Mouse (Mus musculus) retina, embryonic 14.5 days (tissue): ENCODE data around the gene Gmeb1.
"Not testable (repeated sequence)": the region's sequence is repeated elsewhere in the genome, so short reads cannot be mapped to it uniquely, and the experiment has no call there.

Experiments used
- DNase-seq: peaks from one replicate; pipeline ENCODE4 v3.0.0-alpha.2; 2015; ENCODE audit warnings: low spot score

The Gmeb1 gene

DNA sequence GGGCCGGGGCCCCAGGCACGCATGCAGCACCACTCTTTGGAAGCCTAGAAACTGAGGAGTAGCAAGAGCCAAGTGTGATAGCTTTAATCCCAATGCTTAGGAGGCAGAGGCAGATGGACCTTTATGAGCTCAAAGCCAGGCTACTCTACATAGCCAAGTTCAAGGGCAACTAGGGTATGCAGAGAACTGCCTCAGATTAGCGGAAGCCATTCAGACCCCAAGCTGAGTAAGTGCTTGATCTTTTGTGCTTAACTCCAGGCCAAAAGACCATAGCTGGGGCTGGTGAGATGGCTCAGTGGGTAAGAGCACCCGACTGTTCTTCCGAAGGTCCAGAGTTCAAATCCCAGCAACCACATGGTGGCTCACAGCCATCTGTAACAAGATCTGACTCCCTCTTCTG is 39.4 kb downstream of the Gmeb1 start:
- DNase-seq: not testable (repeated sequence)

DNA sequence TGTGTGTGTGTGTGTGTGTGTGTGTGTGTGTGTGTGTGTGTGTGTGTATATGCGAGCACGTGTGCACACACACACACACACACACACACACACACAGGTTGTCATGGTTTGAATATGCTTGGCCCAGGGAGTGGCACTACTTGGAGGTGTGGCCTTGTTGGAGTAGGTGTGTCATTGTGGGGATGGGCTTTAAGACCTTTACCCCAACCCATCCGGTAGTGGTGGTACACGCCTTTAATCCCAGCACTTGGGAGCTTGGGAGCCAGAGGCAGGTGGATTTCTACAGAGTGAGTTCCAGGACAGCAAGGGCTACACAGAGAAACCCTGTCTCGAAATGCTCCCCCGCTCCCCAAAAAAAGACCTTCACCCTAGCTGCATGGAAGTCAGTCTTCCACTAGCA is 43.0 kb downstream of the Gmeb1 start:
- not testable (repeated sequence) for DNase-seq

DNA sequence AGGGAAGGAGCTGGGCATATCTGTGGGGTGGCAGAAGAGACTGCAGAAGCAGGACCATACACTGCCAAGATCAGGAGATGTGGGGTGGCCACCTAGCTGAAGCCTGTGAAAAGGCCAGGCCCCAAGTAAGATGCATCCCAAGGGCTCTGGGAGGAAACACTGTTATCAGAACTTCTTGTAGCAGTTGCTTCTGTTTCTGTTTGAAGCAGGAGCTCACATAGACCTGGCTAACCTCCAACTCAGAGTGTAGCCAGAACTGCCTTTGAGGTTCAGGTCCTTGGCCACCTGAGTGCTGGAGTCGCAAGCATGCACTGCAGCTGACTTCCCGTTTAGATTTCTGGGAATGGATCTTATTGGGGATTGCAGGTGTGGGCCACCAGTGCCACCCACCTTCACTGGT is 43.6 kb downstream of the Gmeb1 start:
- no peak for DNase-seq

DNA sequence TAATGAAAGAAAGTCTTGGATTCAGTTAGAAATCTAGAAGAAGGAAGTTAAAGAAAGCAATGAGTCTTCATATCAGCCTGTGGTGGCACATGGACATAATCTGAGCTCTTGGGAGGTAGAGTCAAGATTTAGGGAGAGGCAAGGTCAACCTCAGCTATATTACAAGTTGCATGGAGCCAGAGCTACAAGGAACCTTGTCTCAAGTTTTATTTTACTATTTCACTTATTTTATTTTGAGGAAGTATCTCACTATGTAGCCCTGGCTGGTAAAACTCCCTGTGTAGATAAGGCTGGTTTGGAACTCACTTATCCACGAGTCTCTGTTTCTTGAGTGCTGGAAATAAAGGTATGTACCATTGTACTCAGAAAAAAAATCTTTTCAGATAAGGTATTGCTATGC is 44.8 kb downstream of the Gmeb1 start:
- no peak for DNase-seq

DNA sequence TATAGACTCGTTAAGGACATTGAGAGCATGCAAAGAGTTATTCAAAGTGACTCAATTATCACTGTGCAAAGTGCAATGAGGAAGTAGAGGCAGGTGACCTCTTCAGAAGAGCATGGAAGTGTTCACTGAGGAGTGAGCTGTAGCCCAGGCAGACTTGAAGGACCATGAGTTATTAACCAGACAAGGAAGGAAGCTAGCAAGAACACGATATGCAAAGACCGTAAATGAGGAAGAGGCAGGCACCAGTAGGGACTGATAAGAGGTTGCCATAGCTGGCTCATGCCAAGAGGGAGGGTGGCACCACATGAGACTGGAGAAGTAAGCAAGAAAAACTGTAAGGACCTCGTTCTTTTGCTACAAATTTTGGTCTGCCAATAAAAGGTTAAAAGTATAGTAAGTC is 46.6 kb downstream of the Gmeb1 start:
- DNase-seq: no peak

DNA sequence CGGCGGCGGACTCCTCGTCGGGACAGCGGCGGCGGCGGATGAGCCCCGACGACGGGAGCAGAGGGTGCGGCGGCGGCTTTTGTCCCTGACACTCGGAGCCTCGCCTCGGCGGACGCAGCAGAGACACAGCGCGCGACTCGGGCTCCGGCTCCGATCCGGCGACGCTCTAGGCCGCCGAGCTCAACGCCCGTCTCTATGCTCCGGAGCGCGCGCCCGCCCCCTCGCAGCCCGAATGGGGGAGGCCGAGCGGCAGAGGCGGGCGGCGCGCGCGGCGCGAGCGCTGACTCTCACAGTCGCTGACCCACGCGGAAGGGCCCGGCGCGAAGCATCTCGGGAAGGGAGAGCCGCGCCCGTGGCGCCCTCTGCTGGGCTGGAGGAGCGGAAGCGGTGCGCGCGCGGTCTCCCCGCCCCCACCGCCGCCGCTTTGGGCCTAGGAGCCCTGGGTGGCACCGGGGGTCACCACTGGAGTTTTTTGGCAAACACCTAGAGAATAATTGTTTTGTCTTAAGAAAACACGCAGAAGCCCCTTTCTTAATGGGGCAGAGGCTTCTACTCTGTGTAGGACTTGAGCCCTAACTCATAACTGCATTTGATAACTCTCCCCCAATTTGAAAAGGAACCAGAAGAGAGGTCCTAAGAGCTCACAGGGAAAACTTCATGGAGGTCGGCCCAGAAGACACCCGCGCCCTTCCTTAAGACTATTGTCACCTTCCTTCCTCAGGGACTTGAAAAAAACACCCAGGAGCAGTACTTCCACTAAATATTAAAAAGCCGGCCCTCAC is 49.3 kb downstream of the Gmeb1 start, which contains the start of gene Ythdf2:
Gene Ythdf2 (minus strand): TSS at position 351 of the 782 bp plus-strand sequence.
- DNase-seq: peak; percentile 99

DNA sequence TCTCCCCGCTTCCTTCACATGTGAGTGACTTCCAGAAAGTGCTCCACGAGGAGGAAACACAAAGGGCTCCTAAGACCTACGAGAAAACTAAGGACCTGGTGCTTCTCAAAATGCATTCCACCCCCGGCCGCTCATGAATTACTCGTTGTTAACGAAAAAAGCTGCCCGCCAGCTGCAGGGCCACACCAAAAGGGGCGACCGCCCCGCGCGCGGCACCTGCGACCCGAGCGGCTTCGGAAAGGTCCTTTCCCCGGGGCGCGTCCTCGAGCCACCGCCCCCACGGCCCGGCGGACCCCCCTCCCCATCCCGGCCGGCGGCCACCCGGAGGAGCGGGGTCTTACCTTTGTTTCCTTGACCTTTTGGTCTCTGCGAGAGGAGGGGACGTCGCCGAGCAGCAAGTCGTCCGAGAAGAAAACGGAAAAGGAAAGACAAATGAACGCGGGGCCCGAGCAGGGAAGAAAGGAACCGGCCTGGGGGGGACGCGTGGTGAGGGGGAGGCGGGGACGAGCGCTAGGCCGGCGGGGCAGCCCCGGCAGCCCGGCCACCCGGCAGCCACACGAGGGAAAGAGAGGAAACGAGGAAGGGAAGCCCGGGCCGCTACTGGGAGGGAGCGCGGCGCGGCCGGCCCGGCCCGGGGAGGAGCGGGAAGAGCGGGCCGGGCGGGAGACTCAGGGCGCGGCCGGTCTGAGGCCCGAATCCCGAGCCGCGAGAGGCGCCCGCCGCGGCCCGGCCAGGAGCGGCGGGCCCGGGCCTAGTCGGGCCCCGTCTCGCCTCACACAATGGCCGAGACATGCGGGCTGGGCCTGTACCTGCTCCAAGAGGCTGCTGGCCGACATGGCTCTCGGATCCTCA is 50.1 kb downstream of the Gmeb1 start:
- DNase-seq: peak; percentile 21

DNA sequence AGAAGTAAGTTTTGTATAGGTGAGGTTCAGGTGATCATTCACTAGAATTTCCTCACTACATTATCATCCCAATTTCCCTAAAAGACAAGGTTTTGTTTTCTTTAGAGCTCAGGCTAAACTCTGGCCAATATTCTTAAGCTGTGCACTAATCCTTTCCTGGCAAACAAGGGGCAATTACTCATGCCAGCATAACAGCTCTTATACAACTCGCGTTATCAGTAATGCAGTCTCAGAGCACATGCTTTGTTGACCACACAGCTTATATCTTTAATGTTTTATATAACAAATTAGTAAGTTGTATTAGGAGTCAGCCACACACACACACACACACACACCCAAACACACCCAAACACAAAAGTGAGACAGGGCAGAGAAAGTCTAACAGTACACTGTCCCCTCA is 51.1 kb downstream of the Gmeb1 start:
- DNase-seq: no peak

DNA sequence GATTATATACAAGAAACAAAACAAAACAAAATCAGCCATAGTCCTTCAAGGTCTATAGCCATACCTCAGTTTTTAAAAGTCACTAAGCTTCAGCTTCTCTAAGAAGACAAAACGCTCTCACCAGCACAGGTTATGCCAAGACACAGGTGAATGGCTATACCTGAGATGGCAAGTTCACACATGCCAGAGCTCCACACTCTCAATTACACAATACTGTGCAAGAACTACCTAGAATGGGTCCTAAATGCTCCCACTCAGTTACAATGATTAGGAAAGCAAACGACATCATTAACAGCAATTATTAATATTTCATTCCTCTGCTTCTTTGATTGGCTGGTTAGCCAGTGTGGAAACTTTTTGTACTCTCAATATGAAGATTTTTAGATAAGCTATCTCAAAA is 52.1 kb downstream of the Gmeb1 start:
- no peak for DNase-seq

DNA sequence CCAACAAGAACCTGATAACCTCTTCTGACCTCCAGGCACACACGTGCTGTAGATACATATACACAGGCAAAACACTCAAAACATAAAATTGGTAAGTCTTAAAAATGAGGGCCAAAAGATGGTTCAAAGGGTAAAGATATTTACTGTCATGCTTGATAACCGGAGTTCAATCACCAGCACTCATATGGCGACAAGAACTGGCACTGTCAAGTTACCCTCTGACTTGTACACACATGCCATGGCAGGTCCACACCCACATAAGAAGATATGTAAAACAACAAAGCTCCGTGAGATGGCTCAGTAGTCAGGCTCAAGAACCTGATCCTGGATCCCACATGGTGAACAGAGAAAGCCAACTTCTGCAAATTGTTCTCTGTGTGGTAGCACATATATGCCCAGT is 54.1 kb downstream of the Gmeb1 start:
- no peak for DNase-seq

DNA sequence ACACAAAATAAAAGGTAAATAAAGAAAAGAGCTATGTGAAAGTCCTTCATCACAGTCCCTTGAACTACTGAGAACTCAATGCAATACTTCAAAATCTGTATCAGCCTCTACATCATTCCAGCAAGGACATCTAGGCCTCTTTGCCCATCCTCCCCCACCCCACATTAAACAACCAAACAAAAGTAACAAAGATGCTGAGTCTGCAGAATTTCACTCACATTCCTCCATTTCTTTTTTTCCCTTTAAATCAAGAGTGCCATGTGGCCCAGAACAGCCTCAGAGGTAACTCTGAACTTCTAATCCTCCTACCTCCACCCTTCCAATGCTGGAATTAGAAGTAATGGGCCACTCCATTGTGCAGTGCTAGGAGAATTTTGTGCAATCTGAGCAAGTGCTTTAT is 62.6 kb downstream of the Gmeb1 start:
- no peak for DNase-seq

DNA sequence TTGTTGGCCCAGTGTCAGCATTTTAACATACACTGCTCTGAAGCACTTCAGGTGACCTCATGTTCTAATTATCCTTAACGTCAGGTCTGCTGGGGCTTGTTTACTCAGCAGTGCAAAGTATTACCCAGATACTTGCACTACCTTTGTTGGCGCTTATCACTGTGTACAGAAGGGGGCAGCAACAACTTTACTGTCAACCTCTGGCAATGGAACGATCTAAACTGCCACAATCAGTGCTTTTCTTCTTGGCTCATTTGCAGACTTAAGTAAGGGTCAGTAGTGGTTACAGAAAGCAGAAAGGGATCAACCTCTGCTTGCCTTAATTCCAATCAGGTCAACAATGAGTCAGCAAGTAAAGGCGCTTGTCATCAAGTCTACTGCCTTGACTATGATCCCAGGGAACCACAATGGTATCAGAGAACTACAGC is 63.1 kb downstream of the Gmeb1 start:
- DNase-seq: no peak

DNA sequence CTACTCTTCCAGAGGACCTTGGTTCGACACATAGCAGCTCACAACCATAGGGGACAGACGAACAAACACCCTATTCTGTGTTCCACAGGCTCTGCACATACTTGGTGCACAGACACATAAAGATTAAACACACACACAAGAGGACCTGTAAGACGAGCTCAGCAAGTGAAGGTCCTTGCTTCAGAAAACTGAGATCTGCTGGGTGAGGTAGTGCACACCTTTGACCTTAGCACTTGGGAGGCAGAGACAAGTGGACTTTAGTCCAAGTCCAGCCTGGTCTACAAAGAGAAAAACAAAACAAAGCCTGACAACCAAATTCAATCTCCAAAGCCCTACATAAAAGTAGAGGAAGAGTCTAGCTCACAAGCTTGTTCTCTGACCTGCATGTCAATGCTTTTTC is 66.4 kb downstream of the Gmeb1 start:
- no peak for DNase-seq

DNA sequence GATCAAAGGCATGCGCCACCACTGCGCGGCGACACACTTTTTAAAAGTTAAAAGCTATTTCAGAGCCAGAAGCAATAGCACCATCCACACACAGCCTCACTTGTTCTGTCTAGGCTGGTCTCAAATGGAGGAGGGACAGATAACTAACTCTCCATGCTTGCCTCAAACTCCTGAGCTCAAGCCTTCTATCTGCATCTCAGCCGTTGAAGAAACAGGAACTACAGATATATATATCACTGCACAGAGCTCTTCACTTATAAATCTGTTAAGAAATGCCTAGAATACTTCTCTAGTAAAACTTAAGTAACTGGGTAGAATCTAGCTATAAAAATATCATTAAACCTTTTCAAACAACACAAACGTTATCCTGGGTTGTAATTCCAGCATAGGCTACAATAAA is 67.0 kb downstream of the Gmeb1 start:
- DNase-seq: no peak

DNA sequence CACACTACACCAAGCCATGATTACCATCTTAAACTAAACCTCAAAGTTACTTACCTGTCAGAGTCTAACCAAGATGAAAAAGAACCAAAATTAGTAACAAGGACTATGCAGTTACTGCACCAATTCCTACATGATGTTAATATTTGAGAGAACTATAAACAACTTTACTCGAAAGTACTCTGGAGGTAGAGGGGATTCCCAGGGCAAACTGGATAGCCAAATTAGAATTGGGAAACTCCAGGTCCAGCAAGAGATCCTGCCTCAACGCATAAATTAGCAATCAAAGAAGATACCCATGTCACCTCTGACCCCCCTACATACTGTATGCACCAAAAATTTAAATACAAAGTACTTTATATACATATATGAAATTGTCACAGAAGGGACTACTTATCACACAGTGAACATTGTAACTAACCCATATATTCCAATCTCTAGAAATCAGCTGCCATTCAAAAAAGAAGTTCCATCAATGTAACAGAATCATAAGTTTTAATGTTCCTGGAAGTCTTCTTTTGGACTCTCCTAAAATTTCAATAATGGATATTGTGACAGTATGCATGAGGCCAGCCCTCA is 73.5 kb downstream of the Gmeb1 start:
- no peak for DNase-seq

DNA sequence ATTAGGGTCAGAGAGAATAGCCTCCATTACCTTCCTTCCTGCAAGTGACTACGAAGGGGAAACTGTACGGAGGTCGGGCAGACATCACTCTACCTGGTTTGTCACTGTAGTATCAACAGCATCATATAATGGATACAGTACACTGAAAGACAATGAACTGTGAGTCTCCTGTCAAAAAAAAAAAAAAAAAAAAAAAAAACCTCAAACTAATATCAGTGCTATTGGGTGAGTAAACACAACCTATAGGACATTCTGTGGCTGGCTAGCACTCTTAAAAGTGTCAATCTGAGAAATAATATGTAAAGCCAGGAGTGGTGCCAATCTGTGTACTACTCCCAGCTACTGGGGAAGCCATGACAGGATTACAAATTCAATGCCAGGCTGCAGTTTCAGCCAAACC is 78.2 kb downstream of the Gmeb1 start:
- no peak for DNase-seq

DNA sequence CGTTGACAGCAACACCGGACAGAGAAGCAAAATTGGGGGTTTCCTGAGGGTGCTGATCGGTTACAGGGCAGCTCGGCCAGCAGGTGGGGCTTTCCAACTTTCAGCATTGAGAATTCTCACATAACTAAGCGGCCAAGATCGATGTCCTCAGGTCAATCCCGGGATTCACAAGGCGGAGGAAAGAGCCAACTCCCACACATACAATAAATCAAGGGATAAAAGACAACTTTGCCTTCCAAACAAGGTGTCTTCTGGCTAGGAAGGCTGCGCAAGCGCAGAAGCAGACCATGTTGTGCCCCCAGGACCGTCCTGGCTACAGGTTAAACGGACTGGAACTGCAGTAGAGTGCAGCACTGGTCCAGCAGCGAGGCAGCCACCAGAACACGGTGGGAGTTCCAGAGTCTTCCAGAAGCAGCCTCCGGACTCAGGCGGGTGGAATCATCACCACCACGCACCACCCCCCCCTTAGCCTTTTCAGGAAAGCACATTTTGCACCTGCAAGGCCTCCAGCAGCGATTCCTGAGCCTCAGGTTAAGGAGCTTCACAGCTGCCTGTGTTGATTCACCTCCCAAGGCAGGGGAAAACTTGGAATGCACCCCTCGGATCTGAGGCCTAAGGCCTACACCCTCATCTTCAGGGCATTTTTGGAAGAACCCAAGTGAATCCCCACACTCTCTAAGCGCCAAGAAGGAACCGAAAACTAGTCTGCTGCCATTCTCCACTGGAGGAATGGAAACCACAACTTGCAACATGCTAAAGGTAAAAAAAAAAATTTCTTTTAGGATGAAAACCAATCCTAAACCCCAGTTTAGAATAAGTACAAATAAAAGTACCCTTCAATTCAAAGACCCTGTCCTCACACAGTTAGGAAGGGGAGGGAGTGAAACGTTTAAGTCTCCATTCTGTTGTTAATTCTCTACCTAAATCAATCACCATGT is 79.4 kb downstream of the Gmeb1 start:
- DNase-seq: no peak

DNA sequence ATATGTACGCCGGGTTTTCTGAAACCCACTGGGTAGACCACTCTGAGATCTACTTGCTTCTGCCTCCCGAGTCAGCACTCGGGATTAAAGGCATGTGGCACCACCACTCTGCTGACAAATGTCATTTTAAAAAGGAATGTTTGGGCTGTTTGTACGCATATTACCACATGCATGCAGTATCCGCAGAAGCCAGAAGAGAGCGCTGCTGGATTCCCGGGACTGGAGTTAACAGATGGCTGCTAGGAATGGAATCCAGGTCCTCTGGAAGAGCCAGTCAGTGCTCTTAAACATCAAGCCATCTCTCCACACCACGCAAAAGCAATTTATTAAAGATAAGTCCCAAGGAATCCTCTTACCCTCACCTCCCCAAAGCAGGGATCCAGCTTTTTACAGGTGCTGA is 80.7 kb downstream of the Gmeb1 start:
- DNase-seq: peak; percentile 49

DNA sequence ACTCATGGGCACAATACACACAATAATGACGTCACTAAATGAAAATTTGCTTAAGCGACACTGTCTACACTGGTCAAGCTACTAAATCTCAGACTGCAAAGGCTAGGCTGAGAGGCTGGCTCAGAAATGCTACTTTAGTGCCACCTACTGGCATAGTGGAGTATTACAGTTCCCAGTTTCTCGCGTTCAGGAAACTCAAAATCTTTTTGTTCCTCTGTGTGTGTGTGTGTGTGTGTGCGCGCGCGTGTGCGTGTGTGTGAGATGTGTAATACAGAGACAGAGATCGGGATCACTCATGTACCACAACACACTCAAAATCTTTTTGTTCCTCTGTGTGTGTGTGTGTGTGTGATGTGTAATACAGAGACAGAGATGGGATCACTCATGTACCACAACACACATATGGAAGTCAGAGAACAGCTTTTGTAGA is 82.8 kb downstream of the Gmeb1 start:
- DNase-seq: peak; percentile 91

DNA sequence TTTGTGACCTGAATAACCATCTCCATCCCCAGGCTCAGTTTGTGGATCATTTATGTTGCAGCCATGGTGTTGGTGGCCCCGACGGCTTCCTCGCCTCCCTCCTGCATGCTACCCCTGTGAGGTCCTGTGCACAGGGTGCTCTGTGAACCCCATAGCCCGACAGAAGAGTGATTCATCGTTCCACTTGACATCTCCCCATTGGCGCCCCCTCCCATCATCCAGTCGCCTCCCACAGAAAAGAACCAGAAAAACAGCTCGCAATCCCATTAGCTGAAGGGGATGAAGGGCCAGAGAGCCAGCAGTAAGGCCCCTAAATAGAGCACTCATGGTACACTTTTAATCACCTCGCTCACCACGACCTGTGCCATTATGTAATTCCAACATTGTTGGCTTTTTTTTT is 84.9 kb downstream of the Gmeb1 start:
- DNase-seq: no peak
